Mouse (Mus musculus) MEL-GATA-1-ER (cell line): Measurements from ENCODE around the gene Noc2l.

Experiments used
- DNase-seq: peaks from one replicate; pipeline ENCODE4 v3.0.0-alpha.2; 2012; ENCODE audit warnings: low read depth; ENCODE audit errors: extremely low read depth

The Noc2l gene

DNA sequence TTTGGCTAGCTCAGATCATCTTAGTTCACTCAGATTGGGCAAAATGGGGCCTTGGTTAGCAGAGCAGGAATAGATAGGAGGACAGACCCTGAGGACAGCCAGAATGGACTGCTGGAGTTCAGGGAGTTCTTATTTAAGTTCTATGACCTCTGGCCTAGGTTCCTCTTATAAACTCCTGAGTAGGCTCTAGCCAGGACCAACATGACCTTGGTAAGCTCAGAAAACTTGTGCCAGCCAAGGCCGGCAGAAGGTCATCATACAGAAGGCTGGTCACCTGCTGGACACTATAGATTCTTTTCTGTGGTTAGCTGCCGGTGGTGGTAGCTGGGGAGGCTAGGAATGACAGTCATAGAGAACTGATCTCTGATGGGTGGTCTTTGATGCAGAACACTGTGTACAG is 19.6 kb upstream of the Noc2l start:
- no peak for DNase-seq

DNA sequence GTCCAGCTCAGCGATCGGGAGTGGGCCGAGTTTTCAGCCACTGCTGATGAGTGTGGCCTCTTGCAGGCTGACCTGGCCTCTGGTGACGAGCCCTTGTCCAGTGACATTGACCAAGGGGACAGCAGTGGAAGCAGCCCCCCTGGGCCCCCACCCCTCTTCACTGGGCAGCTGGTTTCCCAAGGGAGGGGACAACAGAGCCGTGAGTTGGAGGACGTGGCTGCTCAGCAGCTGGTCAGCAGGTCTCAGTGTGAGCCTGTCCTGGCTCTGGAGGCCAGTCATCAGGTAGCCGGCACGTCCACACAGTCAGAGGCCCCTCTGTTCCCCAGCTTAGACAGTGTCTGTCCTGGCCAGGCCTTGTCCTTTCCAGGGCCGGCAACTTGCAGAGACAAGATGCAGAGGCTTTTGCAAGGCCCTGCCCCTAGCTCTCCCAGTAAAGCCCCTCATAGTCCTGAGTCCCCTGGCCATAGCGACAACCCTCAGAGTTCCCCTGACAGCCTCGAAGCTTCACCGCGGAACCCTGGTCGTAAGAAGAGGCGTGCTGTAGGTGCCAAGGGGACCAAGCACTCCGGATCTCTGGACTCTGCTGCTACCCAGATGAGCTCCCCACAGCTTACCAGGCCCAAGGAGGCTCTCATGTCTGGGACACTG is 18.7 kb upstream of the Noc2l start:
- DNase-seq, result no peak

DNA sequence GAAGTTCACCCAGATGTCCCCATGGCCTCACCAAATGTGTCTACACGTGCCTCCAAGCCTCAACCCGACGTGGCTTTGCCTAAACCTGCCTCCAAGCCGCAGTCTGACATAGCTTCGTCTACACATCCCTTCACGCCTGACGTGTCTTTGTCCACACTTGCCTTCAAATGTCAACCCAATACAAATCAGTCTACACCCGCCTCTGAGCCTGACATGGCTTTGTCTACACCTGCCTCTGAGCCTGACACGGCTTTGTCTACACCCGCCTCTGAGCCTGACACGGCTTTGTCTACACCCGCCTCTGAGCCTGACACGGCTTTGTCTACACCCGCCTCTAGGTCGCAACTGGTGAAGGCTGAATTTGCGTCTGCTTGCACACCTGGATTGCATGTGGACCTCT is 18.0 kb upstream of the Noc2l start:
- no peak for DNase-seq

DNA sequence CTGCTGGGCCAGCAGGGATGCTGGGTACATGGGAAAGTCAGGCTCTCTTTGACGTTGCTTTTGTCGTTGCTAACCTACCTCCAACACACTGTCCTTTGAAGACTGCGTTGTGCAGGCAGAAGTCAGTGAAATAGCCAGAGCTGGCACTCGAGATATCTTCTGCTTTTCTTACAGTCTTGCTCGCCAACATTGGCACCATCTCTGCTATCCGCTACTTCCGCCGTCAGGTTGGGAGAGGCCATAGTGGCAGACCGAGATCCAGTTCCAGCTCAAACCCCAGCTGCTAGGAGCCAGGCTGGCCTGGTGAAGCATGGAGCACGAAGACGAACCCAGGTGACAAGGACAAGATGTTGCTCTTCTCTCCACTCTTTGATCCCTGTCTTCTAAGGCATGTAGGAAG is 15.9 kb upstream of the Noc2l start:
- DNase-seq, result no peak

DNA sequence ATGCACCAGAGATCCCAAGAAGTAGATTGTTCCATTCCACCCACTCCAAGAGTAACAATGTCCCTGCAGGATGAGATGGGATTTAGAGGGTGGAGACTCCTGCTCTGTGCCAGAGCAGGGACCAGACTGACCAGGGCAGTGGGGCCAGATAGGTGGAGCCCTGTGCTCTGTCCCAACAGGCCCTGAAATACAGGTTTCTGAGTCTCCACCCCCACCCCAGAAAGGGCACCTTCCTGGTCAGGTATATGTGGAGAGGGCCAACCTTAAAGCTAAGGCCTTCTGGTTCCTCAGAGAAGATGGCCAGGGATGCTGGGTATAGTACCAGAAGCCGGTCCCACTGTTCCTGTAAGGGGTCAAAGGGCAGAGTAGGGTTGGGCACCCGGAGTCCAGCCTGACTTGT is 11.5 kb upstream of the Noc2l start:
- no peak for DNase-seq

DNA sequence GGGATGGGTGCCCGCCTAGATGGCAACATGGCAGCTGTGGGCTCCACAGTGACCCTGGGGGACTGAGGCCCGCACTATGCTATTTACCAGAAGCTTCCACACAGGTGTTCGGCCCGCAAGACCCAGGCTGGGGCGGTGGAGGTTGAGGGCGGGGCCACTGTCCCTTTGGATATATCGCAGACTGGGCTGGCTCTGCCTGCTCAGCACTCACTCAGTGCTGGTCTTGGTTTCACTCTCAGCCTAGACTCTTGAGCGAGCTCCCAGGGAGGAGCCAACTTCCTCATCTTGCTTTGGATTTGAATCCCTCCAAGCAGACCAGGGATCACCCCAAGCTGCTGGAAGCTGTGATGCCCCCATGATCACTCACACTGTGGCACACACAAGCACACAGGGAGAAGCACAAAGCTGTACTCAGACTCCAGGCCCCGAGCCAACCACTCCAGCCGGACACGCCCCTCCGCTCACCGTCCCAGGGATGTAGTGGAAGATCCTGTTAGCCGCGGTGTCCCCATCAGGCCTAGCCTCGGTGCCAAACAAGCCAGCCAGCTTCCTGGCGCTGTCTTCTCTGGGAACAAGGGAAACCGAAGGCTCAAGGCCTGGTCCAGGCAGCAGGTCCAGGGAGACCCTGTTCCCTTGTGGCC is 7.9 kb upstream of the Noc2l start:
- DNase-seq, result no peak

DNA sequence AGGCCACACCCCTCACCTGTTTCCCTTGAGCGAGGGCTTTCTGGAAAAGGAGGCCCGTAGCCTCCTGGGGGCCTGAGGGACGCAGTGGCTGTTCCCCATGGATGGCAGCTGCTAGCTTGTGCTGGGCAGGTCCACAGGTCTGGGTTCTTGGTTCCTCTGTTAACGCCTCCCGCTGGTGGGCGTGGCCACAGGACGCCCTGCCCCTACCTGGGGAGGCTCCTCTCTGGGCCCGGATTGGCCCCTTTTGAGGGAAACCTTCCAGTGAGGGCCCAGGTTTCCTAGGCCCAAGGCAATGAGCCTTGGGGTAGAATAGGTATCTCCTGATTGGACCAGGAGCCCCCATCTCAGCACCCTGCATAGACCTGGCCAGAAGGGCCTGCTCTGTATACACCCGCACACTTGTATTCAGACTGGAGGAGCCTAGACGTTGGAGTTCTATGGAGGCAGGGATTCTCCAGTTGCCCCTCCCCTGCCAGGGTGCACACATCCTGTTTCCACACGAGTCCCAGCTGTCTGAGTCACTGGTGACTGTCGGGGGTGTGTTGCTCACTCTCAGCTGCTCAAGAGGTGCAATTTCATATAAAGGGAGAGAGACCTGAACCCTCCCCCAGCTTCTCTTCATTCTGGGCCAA is 7.3 kb upstream of the Noc2l start:
- no peak for DNase-seq

DNA sequence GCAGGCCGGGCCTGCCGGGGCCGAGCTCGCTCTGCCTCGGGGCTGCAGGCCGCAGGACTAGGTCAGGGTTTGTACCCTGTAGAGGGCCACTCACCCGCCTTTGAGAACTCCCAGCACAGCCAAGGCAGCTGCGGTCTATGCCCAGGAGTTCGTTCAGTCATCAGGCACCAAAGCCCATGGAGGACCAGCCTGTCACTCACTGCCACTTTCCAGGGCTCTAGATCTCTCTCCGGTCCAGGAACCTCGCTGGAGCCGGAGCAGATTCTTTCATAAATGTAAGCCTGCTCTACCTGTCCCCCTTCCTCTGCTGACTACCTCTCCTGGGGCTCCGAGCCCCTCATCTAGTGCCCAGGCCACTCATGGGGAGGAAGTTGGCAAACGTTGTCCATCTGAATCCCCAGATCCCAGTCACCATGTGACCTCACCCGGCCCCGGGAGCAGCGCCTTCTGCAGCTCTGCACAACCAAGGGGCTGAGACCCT is 1.7 kb upstream of the Noc2l start:
- DNase-seq, result no peak

DNA sequence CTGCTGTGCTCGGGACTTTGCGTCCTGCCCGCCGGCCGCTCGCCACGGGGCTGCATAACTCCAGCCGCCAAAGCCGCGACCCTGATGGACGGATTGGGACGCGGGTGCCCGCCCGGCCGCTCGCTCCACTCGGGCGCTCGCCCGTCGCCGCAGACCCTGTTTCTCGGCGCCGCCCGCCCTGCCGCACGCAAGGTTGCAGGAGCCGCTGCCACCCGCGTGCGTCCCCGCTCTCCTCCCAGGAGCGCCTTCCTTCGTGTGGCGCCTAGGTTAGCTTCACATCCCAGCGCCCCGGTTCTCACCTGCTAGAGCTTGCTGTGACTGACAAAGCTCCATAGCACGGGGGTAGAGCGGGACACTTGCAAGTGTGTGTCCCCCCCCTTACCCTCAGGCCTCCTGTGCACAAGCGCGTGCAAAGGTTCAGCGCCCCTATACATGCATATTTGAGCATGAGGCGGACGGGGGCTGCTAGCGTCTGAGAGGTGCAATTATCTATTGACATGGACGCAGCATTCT is 1.1 kb upstream of the Noc2l start, which contains the start of gene Plekhn1:
Plekhn1 (minus strand) TSS at position 157 of the 513 bp plus-strand sequence.
- DNase-seq, result peak; percentile 45

DNA sequence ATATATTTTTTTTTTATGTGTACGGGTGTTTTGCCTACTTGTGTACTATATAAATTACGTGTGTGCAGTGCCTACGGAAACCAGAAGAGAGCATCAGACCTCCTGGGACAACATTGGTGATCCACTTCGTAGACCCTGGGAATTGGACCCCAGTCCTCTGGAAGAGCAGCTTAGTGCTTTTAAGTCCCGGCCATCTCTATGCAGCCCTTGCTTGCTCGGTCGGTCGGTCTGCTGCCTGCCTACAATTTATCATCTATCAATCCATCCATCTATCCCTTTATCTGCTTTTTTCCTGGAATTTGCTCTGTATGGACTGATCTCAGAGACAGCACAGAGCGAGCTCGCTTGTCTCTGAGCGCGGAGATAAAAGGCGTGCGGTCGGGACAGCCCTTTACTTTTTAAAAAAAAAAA is 445 bp upstream of the Noc2l start:
- peak; percentile 70 for DNase-seq

DNA sequence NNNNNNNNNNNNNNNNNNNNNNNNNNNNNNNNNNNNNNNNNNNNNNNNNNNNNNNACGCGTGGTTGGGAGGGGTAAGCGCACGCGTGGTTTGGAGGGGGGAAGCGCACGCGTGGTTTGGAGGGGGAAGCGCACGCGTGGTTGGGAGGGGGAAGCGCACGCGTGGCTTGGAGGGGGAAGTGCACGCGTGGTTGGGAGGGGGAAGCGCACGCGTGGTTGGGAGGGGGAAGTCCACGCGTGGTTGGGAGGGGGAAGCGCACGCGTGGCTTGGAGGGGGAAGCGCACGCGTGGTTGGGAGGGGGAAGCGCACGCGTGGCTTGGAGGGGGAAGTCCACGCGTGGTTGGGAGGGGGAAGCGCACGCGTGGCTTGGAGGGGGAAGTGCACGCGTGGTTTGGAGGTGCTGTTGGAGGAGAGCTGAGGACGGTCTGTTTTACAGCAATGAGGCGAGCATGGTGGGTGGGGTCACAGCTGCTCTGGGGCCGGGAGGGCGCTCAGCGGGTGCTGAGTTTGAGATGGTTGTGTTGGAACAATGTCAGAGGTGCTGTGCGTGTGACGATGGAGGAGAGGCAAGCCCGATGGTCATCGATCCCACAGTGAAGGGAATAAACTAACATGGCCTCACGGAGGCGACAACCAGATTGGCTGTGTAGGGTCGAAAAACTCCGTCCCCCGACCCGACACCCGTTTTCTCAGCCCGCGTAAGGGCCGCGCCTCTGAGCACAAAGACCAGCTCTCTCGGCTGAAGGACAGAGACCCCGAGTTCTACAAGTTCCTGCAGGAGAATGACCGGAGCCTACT is 1.0 kb downstream of the Noc2l start:
- no peak for DNase-seq

DNA sequence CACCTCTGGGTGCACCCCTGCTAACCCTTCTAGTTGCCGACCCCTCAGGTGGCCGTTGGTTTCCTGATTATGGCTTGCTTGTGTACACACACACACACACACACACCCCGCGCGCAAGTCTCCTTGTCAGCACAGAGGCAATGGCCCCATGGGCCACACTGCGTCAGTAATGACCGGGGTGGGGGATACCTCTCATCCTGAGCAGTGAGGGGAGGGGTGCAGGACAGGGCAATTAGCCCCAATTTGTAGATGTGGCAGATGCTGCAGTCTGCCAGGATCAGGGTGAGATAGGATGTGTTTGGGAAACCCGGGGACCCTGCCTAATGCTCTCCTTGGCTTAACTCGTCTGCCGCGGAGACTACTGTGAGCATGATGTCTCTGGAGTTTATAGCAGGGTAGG is 13.8 kb downstream of the Noc2l start:
- no peak for DNase-seq

DNA sequence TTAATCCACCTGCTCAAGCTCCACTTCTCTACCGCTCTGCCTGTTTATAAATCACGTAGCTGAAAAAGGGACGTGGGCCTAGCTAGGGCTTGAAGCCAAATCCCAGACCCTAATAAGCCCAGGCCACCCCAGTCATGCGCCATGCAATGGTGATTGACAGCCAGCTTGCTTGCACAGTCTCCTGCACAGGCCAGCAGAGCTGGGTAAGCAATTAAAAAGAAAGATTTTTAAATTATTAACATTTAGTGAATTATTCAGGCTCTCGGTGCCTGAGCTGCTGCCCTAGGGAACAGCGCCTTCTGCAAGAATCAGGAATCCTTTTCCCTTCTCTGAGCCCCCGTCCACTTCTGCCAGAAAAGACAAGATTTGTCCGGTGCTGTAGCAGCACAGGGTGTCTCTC is 15.3 kb downstream of the Noc2l start:
- no peak for DNase-seq

DNA sequence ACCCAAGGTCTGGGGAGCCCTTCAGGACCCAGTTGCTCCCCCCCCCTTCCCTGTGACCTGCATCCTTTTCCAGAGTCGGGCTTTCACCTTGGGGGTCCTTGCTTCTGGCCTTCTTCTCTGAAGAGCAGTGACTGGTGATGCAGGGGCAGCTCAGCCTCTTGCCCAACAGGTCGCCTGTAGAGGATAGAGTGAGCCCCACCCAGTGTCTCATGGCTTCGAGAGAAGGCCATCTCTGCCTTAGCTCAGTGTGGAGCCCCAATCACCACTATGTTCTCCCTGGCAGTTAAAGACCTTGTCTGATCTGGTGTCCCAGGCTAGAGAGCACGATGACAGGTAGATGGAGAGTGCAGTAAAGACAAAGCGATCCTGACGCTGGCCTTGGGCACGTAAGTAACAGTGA is 16.3 kb downstream of the Noc2l start:
- DNase-seq, result no peak

DNA sequence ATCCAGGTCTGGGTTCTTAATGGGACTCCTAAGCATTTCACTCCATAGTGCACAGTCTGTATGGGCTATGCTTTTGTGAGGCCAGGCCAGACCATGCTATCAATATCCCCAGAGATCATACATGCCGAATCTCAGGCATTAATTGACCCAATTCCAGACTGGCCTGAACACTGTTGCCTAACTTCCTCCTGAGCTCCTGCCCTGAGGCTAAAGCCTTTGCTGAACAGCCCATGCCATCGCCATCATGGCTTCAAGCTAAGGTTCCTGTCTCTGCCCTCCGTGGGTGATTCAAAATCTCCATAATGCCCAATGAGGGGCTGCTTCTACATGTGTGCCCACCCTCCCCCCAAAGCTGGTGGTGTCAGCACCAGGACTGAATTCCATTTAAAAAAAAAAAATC is 16.8 kb downstream of the Noc2l start:
- DNase-seq, result no peak

DNA sequence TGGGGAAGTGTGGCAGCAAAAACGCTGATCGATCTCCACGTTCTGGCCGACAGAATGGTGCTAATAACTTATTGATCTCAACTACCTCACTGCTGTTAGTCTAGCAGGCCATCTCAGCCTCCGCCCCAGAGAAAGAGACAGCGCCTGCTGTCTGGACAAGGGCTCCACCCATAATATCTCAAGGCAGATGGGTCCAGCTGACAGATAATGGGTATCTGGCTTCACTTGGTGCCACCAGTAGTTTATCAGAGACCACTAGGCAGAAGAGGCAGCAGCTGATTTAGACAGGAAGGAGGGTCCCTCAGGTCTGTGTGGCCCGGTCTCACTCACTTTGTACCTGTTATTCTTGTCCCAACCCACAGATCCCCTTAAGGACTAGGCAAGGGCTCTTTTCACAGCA is 17.2 kb downstream of the Noc2l start:
- peak; percentile 59 for DNase-seq

DNA sequence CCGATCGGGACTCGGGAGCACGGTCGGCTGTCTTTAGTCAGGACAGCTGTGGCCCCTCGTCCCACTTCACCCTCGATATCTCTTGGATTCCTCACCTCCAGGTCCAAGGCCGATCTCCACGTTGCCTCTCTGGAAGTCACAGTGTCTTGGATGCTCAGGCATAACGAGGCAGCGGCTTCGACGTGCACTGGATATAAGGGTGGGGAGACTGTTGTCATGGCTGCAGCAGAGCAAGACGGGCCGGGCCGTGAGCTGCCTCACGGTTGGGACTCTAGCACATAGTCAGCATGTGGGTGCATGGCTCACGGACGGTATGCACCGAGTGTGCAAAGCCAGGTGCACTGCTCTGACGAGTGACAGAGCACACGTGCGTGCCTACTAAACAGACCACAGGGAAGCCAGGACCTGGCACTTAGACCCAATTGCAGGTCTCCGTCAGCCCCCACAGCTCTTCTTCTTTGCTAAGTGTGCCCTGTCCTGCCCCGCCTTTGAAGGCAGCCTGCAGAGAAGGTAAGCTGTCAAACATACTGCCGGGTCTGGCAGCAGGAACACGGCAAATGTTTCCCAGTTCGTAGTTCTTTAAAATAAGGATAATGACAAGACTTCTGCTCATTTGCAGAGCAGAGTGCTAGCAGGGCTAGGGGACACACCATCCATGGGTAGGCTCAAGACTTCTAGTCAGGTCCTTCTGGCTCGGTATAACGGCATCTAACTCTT is 18.7 kb downstream of the Noc2l start:
- DNase-seq, result no peak

DNA sequence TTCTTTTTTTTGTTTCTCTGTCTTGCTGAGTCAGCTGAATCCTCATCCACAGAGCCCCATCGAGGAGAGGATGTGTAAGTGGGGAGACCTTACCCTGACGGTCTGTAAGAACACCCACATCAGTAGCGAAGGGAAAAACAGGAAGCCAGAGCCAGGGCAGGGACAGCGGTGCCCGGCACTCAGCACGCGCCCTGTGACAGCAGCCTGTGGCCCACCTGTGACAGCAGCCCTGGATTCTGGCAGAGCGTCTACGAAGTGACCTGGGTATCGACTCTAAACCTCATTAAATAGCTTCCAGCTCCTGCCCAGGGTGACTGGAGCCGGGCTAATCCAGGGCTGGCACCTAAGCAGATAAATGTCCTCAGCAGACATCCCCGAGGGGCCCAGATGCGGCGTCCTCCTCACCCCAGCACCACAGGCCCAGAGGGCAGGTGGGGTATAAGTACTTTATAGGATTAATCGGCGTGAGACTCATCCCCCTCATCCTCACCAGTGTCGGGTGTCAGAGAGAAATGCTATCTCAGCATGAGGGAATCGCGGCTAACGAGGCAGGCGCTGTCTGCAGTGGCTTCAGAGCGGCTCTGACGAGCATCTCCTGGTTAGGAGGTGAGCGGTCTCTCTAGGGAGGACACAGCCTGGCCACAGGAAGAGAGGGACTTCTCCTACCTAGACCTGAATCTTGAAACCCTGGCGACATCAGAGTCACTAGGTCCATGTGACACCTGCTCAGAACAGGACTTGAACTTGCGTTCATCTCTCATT is 19.4 kb downstream of the Noc2l start, which contains the start of gene Samd11:
Samd11 (minus strand) TSS at position 580 of the 762 bp plus-strand sequence.
- no peak for DNase-seq
